Mouse (Mus musculus) mouse trophoblast stem cell (cell line): ENCODE data around the gene Nars2.
"Not testable (repeated sequence)": the region's sequence is repeated elsewhere in the genome, so short reads cannot be mapped to it uniquely, and the experiment has no call there.

Source experiments
- in situ Hi-C, 2 experiments: fragments of 300-500 bp; cut with MseI, MboI; formaldehyde crosslinking; loops; 2 replicates in 1 of 2; 3 replicates in 1 of 2; pipeline ENCODE4 v1.15.1; 2025

The Nars2 gene

GRCm38 (mm10) chr7:96951281-96952051, at the start of gene Nars2:
Gene Nars2, plus strand, starts transcription at chr7:96951505.
- in situ Hi-C loops: no loop called here

GRCm38 (mm10) chr7:96902183-96902582, 49.1 kb upstream of the Nars2 start:
- in situ Hi-C loops: no loop called here

GRCm38 (mm10) chr7:96903088-96903985, 48.0 kb upstream of the Nars2 start:
- in situ Hi-C loops: no loop called here

GRCm38 (mm10) chr7:96904442-96904841, 46.9 kb upstream of the Nars2 start:
- in situ Hi-C loops: no loop called here

GRCm38 (mm10) chr7:96904936-96905335, 46.4 kb upstream of the Nars2 start:
- in situ Hi-C loops: no loop called here

GRCm38 (mm10) chr7:96905422-96905821, 45.9 kb upstream of the Nars2 start:
- in situ Hi-C loops: no loop called here

GRCm38 (mm10) chr7:96906216-96906615, 45.1 kb upstream of the Nars2 start:
- in situ Hi-C loops: no loop called here

GRCm38 (mm10) chr7:96907971-96908680, 43.2 kb upstream of the Nars2 start:
- in situ Hi-C loops: no loop called here

GRCm38 (mm10) chr7:96909856-96910255, 41.4 kb upstream of the Nars2 start:
- in situ Hi-C loops: loop anchor here (5.0 to 10.0 kb wide), 4 partner anchors 133 to 395 kb away; no protein-coding TSS in a partner anchor

GRCm38 (mm10) chr7:96910310-96910960, 40.9 kb upstream of the Nars2 start:
- in situ Hi-C loops: loop anchor here (5.0 to 10.0 kb wide), 4 partner anchors 133 to 396 kb away; no protein-coding TSS in a partner anchor

GRCm38 (mm10) chr7:96914031-96914430, 37.3 kb upstream of the Nars2 start:
- in situ Hi-C loops: loop anchor here (5.0 to 10.0 kb wide), 4 partner anchors 137 to 399 kb away; no protein-coding TSS in a partner anchor

- in situ Hi-C loops: loop anchor here (10.0 kb wide), 2 partner anchors 391 to 401 kb away; no protein-coding TSS in a partner anchor
Observed at GRCm38 (mm10) chr7:96915452-96916105, 35.7 kb upstream of the Nars2 start.

GRCm38 (mm10) chr7:96920447-96921095, 30.7 kb upstream of the Nars2 start:
- in situ Hi-C loops: no loop called here

- in situ Hi-C loops: no loop called here
Observed at GRCm38 (mm10) chr7:96922927-96923326, 28.4 kb upstream of the Nars2 start.

- in situ Hi-C loops: no loop called here
Observed at GRCm38 (mm10) chr7:96943715-96944377, 7.5 kb upstream of the Nars2 start.

- in situ Hi-C loops: not testable (repeated sequence)
Observed at GRCm38 (mm10) chr7:96946501-96946900, 4.8 kb upstream of the Nars2 start.

- in situ Hi-C loops: no loop called here
Observed at GRCm38 (mm10) chr7:96952094-96952493, 789 bp downstream of the Nars2 start.

- in situ Hi-C loops: no loop called here
Observed at GRCm38 (mm10) chr7:96959168-96959567, 7.9 kb downstream of the Nars2 start.

GRCm38 (mm10) chr7:96967188-96967587, 15.9 kb downstream of the Nars2 start:
- in situ Hi-C loops: no loop called here
